Mouse (Mus musculus): Measurements from ENCODE around the gene Gpr1. TPM values are rescaled to one million over a fixed set of nuclear protein-coding genes. Genes with fewer than 3 reads are reported as not detected.

The Gpr1 gene
- polyA plus RNA-seq, 1 experiment from 2014 or later = 0.08 TPM

DNA sequence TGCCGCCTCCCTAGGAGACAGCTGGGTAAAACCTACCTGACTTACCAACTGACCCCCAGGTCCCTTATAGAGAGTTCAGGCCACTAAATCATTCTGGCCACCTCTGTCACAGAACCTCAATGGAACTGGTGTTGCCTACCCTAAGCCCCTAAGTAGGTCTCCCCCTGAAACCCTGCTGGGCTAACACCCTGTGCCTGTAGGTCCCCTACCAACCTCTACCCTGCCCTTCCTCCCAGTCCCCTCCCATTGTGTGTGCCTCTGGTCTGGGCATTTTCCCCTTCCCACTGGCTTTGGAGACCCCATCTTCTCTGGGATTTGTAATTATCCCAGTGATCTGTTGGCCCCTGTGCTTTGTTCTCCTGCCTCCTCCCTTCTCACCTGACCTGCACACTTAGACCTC is 10.9 kb downstream of the Gpr1 start:
- no peak for TF ChIP-seq CTCF (IDR thresholded peaks at IDR 0.05; ENCODE audit: low read depth)
- Histone ChIP-seq H3K9ac (ENCODE audit: low read depth, low read length) (no peak overlapping the region), H3K4me1 (replicated peaks; ENCODE audit: control insufficient read depth, insufficient read depth, low read length) (no peaks in the 10 kb centered on the region), H3K27ac (ENCODE audit: low read depth, low read length) (no peak overlapping the region), H3K27me3 (replicated peaks; ENCODE audit: control insufficient read depth, insufficient read depth, low read length) (no peaks in the 10 kb centered on the region), H3K4me2 (replicated peaks; ENCODE audit: low read depth) (no peak overlapping the region), H3K36me3 (ENCODE audit: control insufficient read depth, insufficient read depth) (no peaks in the 10 kb centered on the region), H3K9me3 (ENCODE audit: control insufficient read depth) (no peaks in the 10 kb centered on the region), H3K4me3 (ENCODE audit: low read depth, low read length) (no peak overlapping the region)
- ATAC-seq = no peak
- WGBS = 91% methylated on average over 1 of the region's 1 CpGs

DNA sequence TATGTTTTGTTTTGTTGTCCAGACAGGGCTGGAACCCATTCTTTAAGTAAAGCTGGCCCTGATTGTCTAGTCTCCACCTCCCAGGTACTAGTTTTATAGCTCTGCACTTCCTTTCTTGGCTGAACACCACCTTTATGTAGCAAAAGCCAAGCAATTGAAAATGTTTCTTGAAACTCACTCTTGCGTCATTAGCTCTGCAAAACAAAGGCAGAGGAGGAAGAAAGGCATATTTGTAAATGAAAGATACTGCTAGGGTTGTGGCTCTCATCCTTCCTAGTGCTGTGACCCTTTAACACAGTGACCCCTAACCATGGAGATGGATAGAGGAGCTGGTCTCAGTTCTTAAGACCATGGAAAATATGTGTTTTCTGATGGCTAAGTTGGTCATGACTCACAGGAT is 12.7 kb downstream of the Gpr1 start:
- Histone ChIP-seq H3K4me3 (ENCODE audit: low read depth, low read length) (no peak overlapping the region), H3K36me3 (ENCODE audit: control insufficient read depth, insufficient read depth) (no peaks in the 10 kb centered on the region), H3K4me1 (replicated peaks; ENCODE audit: control insufficient read depth, insufficient read depth, low read length) (no peaks in the 10 kb centered on the region), H3K27me3 (replicated peaks; ENCODE audit: control insufficient read depth, insufficient read depth, low read length) (no peaks in the 10 kb centered on the region), H3K4me2 (replicated peaks; ENCODE audit: low read depth) (no peak overlapping the region), H3K9me3 (ENCODE audit: control insufficient read depth) (no peaks in the 10 kb centered on the region), H3K9ac (ENCODE audit: low read depth, low read length) (no peak overlapping the region), H3K27ac (ENCODE audit: low read depth, low read length) (no peak overlapping the region)
- no peak for TF ChIP-seq CTCF (IDR thresholded peaks at IDR 0.05; ENCODE audit: low read depth)
- ATAC-seq = no peak
- 66% methylated on average over 1 of the region's 1 CpGs for WGBS

GRCm38 (mm10) chr1:63200322-63200721 is 14.0 kb downstream of the Gpr1 start:
- no peak overlapping the region for H3K27ac ChIP-seq (ENCODE audit: low read depth, low read length)
- no peaks in the 10 kb centered on the region for H3K9me3 ChIP-seq (ENCODE audit: control insufficient read depth)
- H3K36me3 ChIP-seq (ENCODE audit: control insufficient read depth, insufficient read depth) = no peaks in the 10 kb centered on the region
- H3K4me3 ChIP-seq (ENCODE audit: low read depth, low read length) = no peak overlapping the region
- no peak overlapping the region for H3K4me2 ChIP-seq (replicated peaks; ENCODE audit: low read depth)
- H3K4me1 ChIP-seq (replicated peaks; ENCODE audit: control insufficient read depth, insufficient read depth, low read length) = no peaks in the 10 kb centered on the region
- no peaks in the 10 kb centered on the region for H3K27me3 ChIP-seq (replicated peaks; ENCODE audit: control insufficient read depth, insufficient read depth, low read length)
- 94% methylated on average over 18 of the region's 18 CpGs for WGBS
- no peak overlapping the region for H3K9ac ChIP-seq (ENCODE audit: low read depth, low read length)
- ATAC-seq = no peak
- no peak for TF ChIP-seq CTCF (IDR thresholded peaks at IDR 0.05; ENCODE audit: low read depth)

DNA sequence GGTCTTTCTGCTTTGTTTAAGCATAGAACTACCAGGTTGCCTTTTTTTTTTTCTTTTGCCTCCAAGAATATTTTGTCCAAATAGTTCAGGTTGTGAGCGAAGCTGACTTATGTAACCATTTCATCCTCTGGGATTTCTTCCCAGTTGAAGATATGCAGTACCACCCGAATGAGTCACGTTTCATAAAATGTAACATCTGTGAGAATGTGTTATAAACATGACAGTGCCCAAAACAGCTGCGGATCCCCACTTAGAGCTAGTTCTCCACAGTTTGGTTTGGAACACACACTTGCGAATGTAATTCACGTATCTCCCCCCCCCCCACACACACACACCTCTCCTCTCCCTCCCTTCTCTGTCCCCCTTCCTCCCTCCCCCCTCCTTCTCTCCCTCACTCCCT is 15.0 kb downstream of the Gpr1 start:
- Histone ChIP-seq H3K4me2 (replicated peaks; ENCODE audit: low read depth) (no peak overlapping the region), H3K9ac (ENCODE audit: low read depth, low read length) (no peak overlapping the region), H3K36me3 (ENCODE audit: control insufficient read depth, insufficient read depth) (no peaks in the 10 kb centered on the region), H3K27me3 (replicated peaks; ENCODE audit: control insufficient read depth, insufficient read depth, low read length) (no peaks in the 10 kb centered on the region), H3K27ac (ENCODE audit: low read depth, low read length) (no peak overlapping the region), H3K4me3 (ENCODE audit: low read depth, low read length) (no peak overlapping the region), H3K4me1 (replicated peaks; ENCODE audit: control insufficient read depth, insufficient read depth, low read length) (no peaks in the 10 kb centered on the region), H3K9me3 (ENCODE audit: control insufficient read depth) (no peaks in the 10 kb centered on the region)
- ATAC-seq = no peak
- TF ChIP-seq CTCF (IDR thresholded peaks at IDR 0.05; ENCODE audit: low read depth) = no peak
- 80% methylated on average over 6 of the region's 6 CpGs for WGBS

GRCm38 (mm10) chr1:63195848-63196512 is 18.4 kb downstream of the Gpr1 start:
- 54% methylated on average over 5 of the region's 5 CpGs for WGBS
- H3K27ac ChIP-seq (ENCODE audit: low read depth, low read length) = no peak overlapping the region
- no peaks in the 10 kb centered on the region for H3K9me3 ChIP-seq (ENCODE audit: control insufficient read depth)

GRCm38 (mm10) chr1:63192306-63193065 is 21.9 kb downstream of the Gpr1 start:
- 76% methylated on average over 11 of the region's 11 CpGs for WGBS
- no peaks in the 10 kb centered on the region for H3K36me3 ChIP-seq (ENCODE audit: control insufficient read depth, insufficient read depth)
- no peak overlapping the region for H3K4me2 ChIP-seq (replicated peaks; ENCODE audit: low read depth)
- no peak overlapping the region for H3K27ac ChIP-seq (ENCODE audit: low read depth, low read length)
- H3K27me3 ChIP-seq (replicated peaks; ENCODE audit: control insufficient read depth, insufficient read depth, low read length) = no peaks in the 10 kb centered on the region
- no peak for ATAC-seq
- no peaks in the 10 kb centered on the region for H3K9me3 ChIP-seq (ENCODE audit: control insufficient read depth)
- H3K9ac ChIP-seq (ENCODE audit: low read depth, low read length) = no peak overlapping the region
- no peak for TF ChIP-seq CTCF (IDR thresholded peaks at IDR 0.05; ENCODE audit: low read depth)
- H3K4me1 ChIP-seq (replicated peaks; ENCODE audit: control insufficient read depth, insufficient read depth, low read length) = no peaks in the 10 kb centered on the region
- no peak overlapping the region for H3K4me3 ChIP-seq (ENCODE audit: low read depth, low read length)

More at GRCm38 (mm10) chr1:63195848-63196512, 18.4 kb downstream of the Gpr1 start:
- H3K9ac ChIP-seq (ENCODE audit: low read depth, low read length) = no peak overlapping the region
- H3K4me1 ChIP-seq (replicated peaks; ENCODE audit: control insufficient read depth, insufficient read depth, low read length) = no peaks in the 10 kb centered on the region
- no peak overlapping the region for H3K4me3 ChIP-seq (ENCODE audit: low read depth, low read length)
- no peaks in the 10 kb centered on the region for H3K36me3 ChIP-seq (ENCODE audit: control insufficient read depth, insufficient read depth)
- H3K4me2 ChIP-seq (replicated peaks; ENCODE audit: low read depth) = no peak overlapping the region
- H3K27me3 ChIP-seq (replicated peaks; ENCODE audit: control insufficient read depth, insufficient read depth, low read length) = no peaks in the 10 kb centered on the region
- TF ChIP-seq CTCF (IDR thresholded peaks at IDR 0.05; ENCODE audit: low read depth) = no peak
- ATAC-seq = no peak

Measured in intestine, postnatal 0 days (tissue).